Mouse (Mus musculus) embryonic facial prominence, embryonic 11.5 days (tissue): Measurements from ENCODE around the gene Tmem236. TPM values are rescaled to one million over a fixed set of nuclear protein-coding genes. Genes with fewer than 3 reads are reported as not detected.

Source experiments
- ATAC-seq: fragments of 200-750 bp; cut with Nextera tagmentation; replicated peaks from 2 replicates; pipeline ENCODE4 v1.8.0; 2017; ENCODE audit warnings: low read depth; ENCODE audit not compliant: insufficient number of reproducible peaks, low FRiP score, low TSS enrichment
- DNase-seq: peaks from one replicate; pipeline ENCODE4 v3.0.0-alpha.2; 2015; ENCODE audit warnings: low spot score
- H3K27ac ChIP-seq: fragments of 300-500 bp; sonication (generic); replicated peaks from 2 replicates; pipeline ENCODE4 v1.5.1; 2014; ENCODE audit warnings: mild to moderate bottlenecking, low read depth, low read length, control low read depth
- H3K27me3 ChIP-seq: fragments of 300-500 bp; sonication (generic); 2 replicates; pipeline ENCODE4 v1.6.1; 2014; ENCODE audit warnings: mild to moderate bottlenecking, low read length, moderate library complexity, mixed read lengths; ENCODE audit not compliant: control insufficient read depth, insufficient read depth
- H3K36me3 ChIP-seq: fragments of 300-500 bp; sonication (generic); replicated peaks from 2 replicates; pipeline ENCODE4 v1.6.1; 2014; ENCODE audit warnings: low read depth, mild to moderate bottlenecking, low read length, moderate library complexity, mixed read lengths; ENCODE audit not compliant: control insufficient read depth, insufficient read depth
- H3K4me1 ChIP-seq: fragments of 300-500 bp; sonication (generic); 2 replicates; pipeline ENCODE4 v1.6.1; 2014; ENCODE audit warnings: low read length, mixed read lengths; ENCODE audit not compliant: control insufficient read depth, insufficient read depth
- H3K4me2 ChIP-seq: fragments of 300-500 bp; sonication (generic); 2 replicates; pipeline ENCODE4 v1.6.1; 2014; ENCODE audit warnings: low read depth, mild to moderate bottlenecking, control low read depth, low read length, moderate library complexity
- H3K4me3 ChIP-seq: fragments of 300-500 bp; sonication (generic); 2 replicates; pipeline ENCODE4 v1.5.1; 2014; ENCODE audit warnings: low read depth, low read length, control low read depth
- H3K9ac ChIP-seq: fragments of 300-500 bp; sonication (generic); replicated peaks from 2 replicates; pipeline ENCODE4 v1.6.1; 2014; ENCODE audit warnings: mild to moderate bottlenecking, control low read depth, low read length
- H3K9me3 ChIP-seq: fragments of 300-500 bp; sonication (generic); replicated peaks from 2 replicates; pipeline ENCODE4 v1.6.1; 2016; ENCODE audit warnings: mild to moderate bottlenecking, low read length, inconsistent platforms, mixed read lengths; ENCODE audit not compliant: control insufficient read depth
- WGBS: fragments of 180-500 bp; shearing (Covaris S2); extraction: QIAGEN DNeasy Blood & Tissue Kit; methylation state at CpG from one replicate; pipeline ENCODE4 v1.1.7; 2014; 5-methylcytosine and 5-hydroxymethylcytosine counted together
- polyA plus RNA-seq: library from polyadenylated mRNA; unstranded; fragments of >200 nt; fragmentation: Nextera tagmentation; extraction: Ambion mirVana; gene quantifications from 2 replicates; pipeline ENCODE4 v1.2.1, GENCODE M21; 2014

Tmem236 gene
- polyA plus RNA-seq, 1 experiment from 2014 or later = 0.06 TPM

GRCm38 (mm10) chr2:14145311-14145710 is 29.0 kb upstream of the Tmem236 start:
- 68% methylated on average over 3 of the region's 3 CpGs for WGBS
- H3K4me1 ChIP-seq = no peaks in the 10 kb centered on the region
- no peak overlapping the region for H3K4me3 ChIP-seq
- no peaks in the 10 kb centered on the region for H3K9me3 ChIP-seq
- H3K27me3 ChIP-seq = no peaks in the 10 kb centered on the region
- no peak overlapping the region for H3K27ac ChIP-seq
- DNase-seq = no peak
- H3K9ac ChIP-seq = no peak overlapping the region
- no peak overlapping the region for H3K4me2 ChIP-seq
- no peak for ATAC-seq
- H3K36me3 ChIP-seq = no peaks in the 10 kb centered on the region; the same call in none of the 2 replicates

GRCm38 (mm10) chr2:14146913-14147312 is 27.4 kb upstream of the Tmem236 start:
- Histone ChIP-seq H3K27me3 (no peaks in the 10 kb centered on the region), H3K4me3 (no peak overlapping the region), H3K27ac (no peak overlapping the region), H3K4me2 (no peak overlapping the region), H3K4me1 (no peaks in the 10 kb centered on the region), H3K36me3 (no peaks in the 10 kb centered on the region; the same call in none of the 2 replicates), H3K9me3 (no peaks in the 10 kb centered on the region), H3K9ac (no peak overlapping the region)
- DNase-seq = no peak
- WGBS = 83% methylated on average over 2 of the region's 2 CpGs
- ATAC-seq = no peak

GRCm38 (mm10) chr2:14150829-14151228 is 23.5 kb upstream of the Tmem236 start:
- H3K9ac ChIP-seq = no peak overlapping the region
- no peak for DNase-seq
- no peaks in the 10 kb centered on the region for H3K4me1 ChIP-seq
- no peaks in the 10 kb centered on the region for H3K36me3 ChIP-seq
- no peak for ATAC-seq
- WGBS = 87% methylated on average over 2 of the region's 2 CpGs
- no peaks in the 10 kb centered on the region for H3K9me3 ChIP-seq
- H3K27ac ChIP-seq = no peak overlapping the region
- no peak overlapping the region for H3K4me2 ChIP-seq
- H3K4me3 ChIP-seq = no peak overlapping the region
- H3K27me3 ChIP-seq = no peaks in the 10 kb centered on the region

- ATAC-seq = no peak
- DNase-seq = no peak
- Histone ChIP-seq H3K9me3 (no peaks in the 10 kb centered on the region), H3K4me3 (no peak overlapping the region), H3K9ac (no peak overlapping the region), H3K27ac (no peak overlapping the region), H3K4me2 (no peak overlapping the region), H3K4me1 (no peaks in the 10 kb centered on the region), H3K36me3 (no peaks in the 10 kb centered on the region), H3K27me3 (no peaks in the 10 kb centered on the region)
- 87% methylated on average over 6 of the region's 6 CpGs for WGBS
Observed at GRCm38 (mm10) chr2:14151854-14152253, 22.5 kb upstream of the Tmem236 start.

- H3K9me3 ChIP-seq = no peaks in the 10 kb centered on the region
- H3K9ac ChIP-seq = no peak overlapping the region
- H3K4me2 ChIP-seq = no peak overlapping the region
- no peaks in the 10 kb centered on the region for H3K27me3 ChIP-seq
- ATAC-seq = no peak
- H3K36me3 ChIP-seq = no peaks in the 10 kb centered on the region
- no peaks in the 10 kb centered on the region for H3K4me1 ChIP-seq
- 84% methylated on average over 3 of the region's 3 CpGs for WGBS
- H3K4me3 ChIP-seq = no peak overlapping the region
- no peak overlapping the region for H3K27ac ChIP-seq
- no peak for DNase-seq
Observed at GRCm38 (mm10) chr2:14159047-14159446, 15.3 kb upstream of the Tmem236 start.

GRCm38 (mm10) chr2:14159756-14160155 is 14.6 kb upstream of the Tmem236 start:
- Histone ChIP-seq H3K27me3 (no peaks in the 10 kb centered on the region), H3K4me3 (no peak overlapping the region), H3K27ac (no peak overlapping the region), H3K36me3 (no peaks in the 10 kb centered on the region), H3K9ac (no peak overlapping the region), H3K4me2 (no peak overlapping the region), H3K9me3 (no peaks in the 10 kb centered on the region), H3K4me1 (no peaks in the 10 kb centered on the region)
- DNase-seq (no peak), ATAC-seq (no peak)
- WGBS = 83% methylated on average over 2 of the region's 2 CpGs

- Histone ChIP-seq H3K27me3 (no peaks in the 10 kb centered on the region), H3K9ac (no peak overlapping the region), H3K9me3 (no peaks in the 10 kb centered on the region), H3K4me1 (no peaks in the 10 kb centered on the region), H3K4me3 (no peak overlapping the region), H3K4me2 (no peak overlapping the region), H3K36me3 (no peaks in the 10 kb centered on the region), H3K27ac (no peak overlapping the region)
- WGBS = 76% methylated on average over 5 of the region's 5 CpGs
- DNase-seq = no peak
- no peak for ATAC-seq
Observed at GRCm38 (mm10) chr2:14164459-14165030, 9.8 kb upstream of the Tmem236 start.

GRCm38 (mm10) chr2:14165066-14165465 is 9.3 kb upstream of the Tmem236 start:
- Histone ChIP-seq H3K27ac (no peak overlapping the region), H3K4me3 (no peak overlapping the region), H3K4me1 (no peaks in the 10 kb centered on the region), H3K4me2 (no peak overlapping the region), H3K9me3 (no peaks in the 10 kb centered on the region), H3K36me3 (no peaks in the 10 kb centered on the region), H3K27me3 (no peaks in the 10 kb centered on the region), H3K9ac (no peak overlapping the region)
- no peak for DNase-seq
- no peak for ATAC-seq
- WGBS = 85% methylated on average over 2 of the region's 2 CpGs
